Mouse (Mus musculus) gastrocnemius, adult 2 months (tissue): Measurements from ENCODE around the gene B4galnt1. TPM values are rescaled to one million over a fixed set of nuclear protein-coding genes. Genes with fewer than 3 reads are reported as not detected.
A peak's percentile ranks its signal among the peaks of the same experiment; 100 is the strongest.

Experiments
- DNase-seq: peaks from one replicate; pipeline ENCODE4 v3.0.0; 2022
- H3K27ac ChIP-seq: fragments of 200-600 bp; 2 replicates; pipeline ENCODE4 v1.8.1; 2022; ENCODE audit warnings: mild to moderate bottlenecking
- H3K4me3 ChIP-seq: fragments of 200-600 bp; 2 replicates; pipeline ENCODE4 v1.8.1; 2022; ENCODE audit warnings: mild to moderate bottlenecking, moderate library complexity
- CTCF ChIP-seq: fragments of 200-600 bp; IDR thresholded peaks from 2 replicates; pipeline ENCODE4 v1.8.1; 2022; ENCODE audit warnings: antibody characterized with exemption, mild to moderate bottlenecking, moderate library complexity
- intact Hi-C: fragments of 180-260 bp; cut with DNase I; formaldehyde crosslinking; loops from one replicate; pipeline ENCODE4 v1.15.1; 2025
- total RNA-seq, 2 experiments: library from RNA; stranded (reverse); gene quantifications; 2 replicates each; pipeline ENCODE4 v1.2.3; 2021

The B4galnt1 gene
- total RNA-seq, 2 experiments from 2014 or later = 0.66 to 0.89 TPM

GRCm38 (mm10) chr10:127165654-127166403 lies 804 bp downstream of the B4galnt1 start:
- H3K4me3 ChIP-seq = peak overlapping the region; percentile 82
- intact Hi-C loops = loop anchor here (5.0 kb wide), 1 partner anchor 44 kb away; the partner anchor contains the start of gene Os9
- peak; percentile 33 for DNase-seq
- TF ChIP-seq CTCF = no peak
- H3K27ac ChIP-seq = peak overlapping the region; percentile 75

DNA sequence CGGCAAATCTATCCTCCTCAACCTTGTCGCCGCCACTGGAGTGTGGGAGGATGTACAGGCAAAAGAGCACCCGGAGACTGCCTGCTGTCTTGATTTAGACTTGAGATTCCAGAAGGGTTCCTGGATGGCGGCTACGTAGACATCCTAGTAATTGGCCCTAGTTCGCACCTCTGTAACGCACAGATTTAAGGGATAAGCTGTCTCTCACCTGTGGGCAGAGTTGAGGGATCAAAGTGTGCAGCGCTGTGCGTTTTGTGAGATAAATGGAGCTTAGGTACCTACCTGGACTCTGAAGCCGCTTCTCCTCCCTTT lies 1.3 kb downstream of the B4galnt1 start:
- Histone ChIP-seq H3K27ac (peak overlapping the region; percentile 75; the same call in 1 of the 2 replicates), H3K4me3 (peak overlapping the region; percentile 82)
- DNase-seq = no peak
- intact Hi-C loops = loop anchor here (5.0 kb wide), 1 partner anchor 44 kb away; the partner anchor contains the start of gene Os9
- no peak for TF ChIP-seq CTCF

GRCm38 (mm10) chr10:127166771-127167613 lies 2.0 kb downstream of the B4galnt1 start:
- Histone ChIP-seq H3K4me3 (peak overlapping the region; percentile 82; the same call in 1 of the 2 replicates), H3K27ac (no peak overlapping the region)
- TF ChIP-seq CTCF = no peak
- DNase-seq = no peak
- intact Hi-C loops = loop anchor here (5.0 kb wide), 1 partner anchor 45 kb away; the partner anchor contains the start of gene Os9

- TF ChIP-seq CTCF = no peak
- no peak for DNase-seq
- no peak overlapping the region for H3K4me3 ChIP-seq
- no peak overlapping the region for H3K27ac ChIP-seq
- intact Hi-C loops = loop anchor here (5.0 kb wide), 1 partner anchor 45 kb away; the partner anchor contains the start of gene Os9
Measured at GRCm38 (mm10) chr10:127167614-127168192, 2.7 kb downstream of the B4galnt1 start.

- peak; percentile 27; the same call in 1 of the 2 replicates for TF ChIP-seq CTCF
- DNase-seq = no peak
- H3K4me3 ChIP-seq = peak overlapping the region; percentile 70; the same call in 1 of the 2 replicates
- H3K27ac ChIP-seq = no peak overlapping the region
- intact Hi-C loops = loop anchor here (10.0 kb wide), 1 partner anchor 165 kb away; no protein-coding TSS in a partner anchor
Measured at GRCm38 (mm10) chr10:127170002-127170401, 5.0 kb downstream of the B4galnt1 start.

GRCm38 (mm10) chr10:127170837-127171272 lies 5.8 kb downstream of the B4galnt1 start:
- peak; percentile 75 for DNase-seq

GRCm38 (mm10) chr10:127171631-127172200 lies 6.7 kb downstream of the B4galnt1 start:
- TF ChIP-seq CTCF = no peak
- intact Hi-C loops = loop anchor here (10.0 kb wide), 1 partner anchor 163 kb away; no protein-coding TSS in a partner anchor
- DNase-seq = no peak
- Histone ChIP-seq H3K27ac (no peak overlapping the region), H3K4me3 (no peak overlapping the region)

More at GRCm38 (mm10) chr10:127170837-127171272, 5.8 kb downstream of the B4galnt1 start:
- Histone ChIP-seq H3K4me3 (peak overlapping the region; percentile 70), H3K27ac (no peak overlapping the region)
- TF ChIP-seq CTCF = peak; percentile 78
- intact Hi-C loops = loop anchor here (10.0 kb wide), 1 partner anchor 164 kb away; no protein-coding TSS in a partner anchor

GRCm38 (mm10) chr10:127173148-127174065 lies 8.4 kb downstream of the B4galnt1 start:
- DNase-seq = no peak
- Histone ChIP-seq H3K27ac (no peak overlapping the region), H3K4me3 (no peak overlapping the region)
- TF ChIP-seq CTCF = no peak
- intact Hi-C loops = loop anchor here (10.0 kb wide), 1 partner anchor 161 kb away; no protein-coding TSS in a partner anchor

DNA sequence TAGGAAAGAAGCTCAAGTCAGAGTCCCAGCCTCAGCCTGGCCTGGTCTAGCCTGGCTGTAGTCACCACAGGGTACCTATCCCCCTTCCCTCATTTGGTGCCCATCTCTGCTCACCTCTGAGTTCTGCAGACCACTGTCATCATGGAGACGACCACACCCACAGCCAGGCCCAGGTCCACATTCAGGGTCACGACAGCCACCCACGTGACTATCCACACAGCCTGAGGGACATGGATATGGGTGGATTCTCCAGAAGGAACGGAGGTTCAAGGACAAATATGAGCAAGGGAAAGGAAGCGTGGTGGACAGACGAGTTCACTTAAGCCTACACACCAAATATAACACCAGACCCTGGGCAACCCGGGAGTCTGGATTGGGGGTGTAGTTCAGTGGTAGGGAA lies 9.1 kb downstream of the B4galnt1 start:
- Histone ChIP-seq H3K4me3 (no peak overlapping the region), H3K27ac (no peak overlapping the region)
- intact Hi-C loops = loop anchor here (10.0 kb wide), 1 partner anchor 161 kb away; no protein-coding TSS in a partner anchor
- no peak for DNase-seq
- TF ChIP-seq CTCF = no peak

GRCm38 (mm10) chr10:127176228-127176627 lies 11.2 kb downstream of the B4galnt1 start:
- TF ChIP-seq CTCF = no peak
- Histone ChIP-seq H3K4me3 (no peak overlapping the region), H3K27ac (no peak overlapping the region)
- DNase-seq = no peak
- intact Hi-C loops = loop anchor here (5.0 to 10.0 kb wide), 2 partner anchors 36 to 159 kb away; partner anchors contain the start of gene Pip4k2c

DNA sequence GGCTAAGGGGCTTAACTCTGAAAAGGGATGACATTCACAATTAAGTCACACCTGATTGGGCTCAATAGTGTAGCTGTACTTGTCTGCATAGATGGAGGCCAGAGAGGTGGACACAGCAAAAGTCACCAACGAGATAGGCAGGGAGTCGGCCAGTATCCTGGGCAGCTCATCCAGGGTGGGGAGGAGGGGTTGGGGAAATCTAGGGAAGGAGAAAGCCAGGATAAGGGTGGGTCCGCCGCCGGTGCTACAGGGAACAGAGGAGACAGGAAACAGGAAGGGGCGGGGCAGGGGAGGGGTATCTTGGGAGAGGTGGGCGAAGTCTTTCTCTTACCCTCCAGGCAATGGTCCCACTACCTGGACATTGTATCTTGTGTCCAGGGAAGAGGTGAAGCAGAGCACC lies 11.7 kb downstream of the B4galnt1 start:
- intact Hi-C loops = loop anchor here (1.0 to 10.0 kb wide), 3 partner anchors 36 to 158 kb away; partner anchors contain the start of gene Pip4k2c
- Histone ChIP-seq H3K27ac (no peak overlapping the region), H3K4me3 (no peak overlapping the region)
- no peak for TF ChIP-seq CTCF
- no peak for DNase-seq
